Mouse (Mus musculus) midbrain, embryonic 14.5 days (tissue): ENCODE data around the gene Ugt1a9. TPM values are rescaled to one million over a fixed set of nuclear protein-coding genes. Genes with fewer than 3 reads are reported as not detected.

ENCODE experiments used
- ATAC-seq: fragments of 200-750 bp; cut with Nextera tagmentation; 2 replicates; pipeline ENCODE4 v1.8.0; 2017; ENCODE audit warnings: moderate number of reproducible peaks, moderate library complexity; ENCODE audit not compliant: low FRiP score, low TSS enrichment
- DNase-seq: peaks from one replicate; pipeline ENCODE4 v3.0.0-alpha.2; 2015
- H3K27ac ChIP-seq: fragments of 300-500 bp; sonication (generic); replicated peaks from 2 replicates; pipeline ENCODE4 v1.5.1; 2014; ENCODE audit warnings: mild to moderate bottlenecking, low read depth, low read length, moderate library complexity
- H3K27me3 ChIP-seq: fragments of 300-500 bp; sonication (generic); 2 replicates; pipeline ENCODE4 v1.6.1; 2014; ENCODE audit warnings: low read length, control low read depth, mixed read lengths; ENCODE audit not compliant: control insufficient read depth, insufficient read depth
- H3K36me3 ChIP-seq: fragments of 300-500 bp; sonication (generic); 2 replicates; pipeline ENCODE4 v1.6.1; 2014; ENCODE audit warnings: low read length, control low read depth; ENCODE audit not compliant: control insufficient read depth, insufficient read depth
- H3K4me1 ChIP-seq: fragments of 300-500 bp; sonication (generic); 2 replicates; pipeline ENCODE4 v1.6.1; 2014; ENCODE audit warnings: mild to moderate bottlenecking, antibody characterized with exemption, low read length, control low read depth; ENCODE audit not compliant: control insufficient read depth, insufficient read depth
- H3K4me2 ChIP-seq: fragments of 300-500 bp; sonication (generic); 2 replicates; pipeline ENCODE4 v1.6.1; 2014; ENCODE audit warnings: mild to moderate bottlenecking, low read length, moderate library complexity
- H3K4me3 ChIP-seq: fragments of 300-500 bp; sonication (generic); replicated peaks from 2 replicates; pipeline ENCODE4 v1.5.1; 2014; ENCODE audit warnings: low read depth, low read length
- H3K9ac ChIP-seq: fragments of 300-500 bp; sonication (generic); replicated peaks from 2 replicates; pipeline ENCODE4 v1.6.1; 2014; ENCODE audit warnings: mild to moderate bottlenecking, low read length, moderate library complexity
- H3K9me3 ChIP-seq: fragments of 300-500 bp; sonication (generic); 2 replicates; pipeline ENCODE4 v1.6.1; 2016; ENCODE audit warnings: low read length, control low read depth, mixed read lengths; ENCODE audit not compliant: control insufficient read depth
- WGBS: fragments of 180-500 bp; shearing (Covaris S2); extraction: QIAGEN DNeasy Blood & Tissue Kit; methylation state at CpG from one replicate; pipeline ENCODE4 v1.1.7; 2014; 5-methylcytosine and 5-hydroxymethylcytosine counted together
- polyA plus RNA-seq: library from polyadenylated mRNA; unstranded; fragments of >200 nt; fragmentation: Nextera tagmentation; extraction: Ambion mirVana; gene quantifications from 2 replicates; pipeline ENCODE4 v1.2.1, GENCODE M21; 2014

The Ugt1a9 gene
- polyA plus RNA-seq, 1 experiment from 2014 or later, result not detected

- Histone ChIP-seq H3K4me1 (no peaks in the 10 kb centered on the region), H3K4me3 (no peak overlapping the region), H3K9ac (no peak overlapping the region), H3K9me3 (no peaks in the 10 kb centered on the region), H3K4me2 (no peak overlapping the region), H3K27ac (no peak overlapping the region), H3K36me3 (peaks cover 94% of the 10 kb centered on the region), H3K27me3 (no peaks in the 10 kb centered on the region)
- WGBS, result 92% methylated on average over 5 of the region's 5 CpGs
- no peak for DNase-seq
- ATAC-seq, result no peak
These were observed 193.2 kb downstream of the Ugt1a9 start for GRCm38 (mm10) chr1:88263778-88264177.

GRCm38 (mm10) chr1:88264237-88264868 lies 193.8 kb downstream of the Ugt1a9 start:
- Histone ChIP-seq H3K4me2 (no peak overlapping the region), H3K9ac (no peak overlapping the region), H3K36me3 (peaks cover 100% of the 10 kb centered on the region), H3K27ac (no peak overlapping the region), H3K4me1 (no peaks in the 10 kb centered on the region), H3K4me3 (no peak overlapping the region), H3K27me3 (no peaks in the 10 kb centered on the region), H3K9me3 (no peaks in the 10 kb centered on the region)
- WGBS, result 93% methylated on average over 7 of the region's 7 CpGs
- no peak for ATAC-seq
- no peak for DNase-seq

GRCm38 (mm10) chr1:88264869-88265240 lies 194.3 kb downstream of the Ugt1a9 start:
- no peak for ATAC-seq

GRCm38 (mm10) chr1:88266123-88266522 lies 195.5 kb downstream of the Ugt1a9 start:
- no peaks in the 10 kb centered on the region for H3K9me3 ChIP-seq
- H3K27me3 ChIP-seq, result no peaks in the 10 kb centered on the region
- no peak for ATAC-seq
- no peak overlapping the region for H3K4me3 ChIP-seq
- no peak overlapping the region for H3K9ac ChIP-seq
- no peak overlapping the region for H3K4me2 ChIP-seq
- WGBS, result 91% methylated on average over 13 of the region's 13 CpGs
- no peak overlapping the region for H3K27ac ChIP-seq
- no peak for DNase-seq
- H3K4me1 ChIP-seq, result no peaks in the 10 kb centered on the region
- peaks cover 89% of the 10 kb centered on the region for H3K36me3 ChIP-seq

More at GRCm38 (mm10) chr1:88264869-88265240, 194.3 kb downstream of the Ugt1a9 start:
- H3K4me2 ChIP-seq, result no peak overlapping the region
- no peak overlapping the region for H3K4me3 ChIP-seq
- no peaks in the 10 kb centered on the region for H3K27me3 ChIP-seq
- no peak for DNase-seq
- no peak overlapping the region for H3K9ac ChIP-seq
- 76% methylated on average over 4 of the region's 4 CpGs for WGBS
- H3K36me3 ChIP-seq, result peaks cover 100% of the 10 kb centered on the region
- H3K4me1 ChIP-seq, result no peaks in the 10 kb centered on the region
- H3K9me3 ChIP-seq, result no peaks in the 10 kb centered on the region
- H3K27ac ChIP-seq, result no peak overlapping the region

- H3K27ac ChIP-seq, result no peak overlapping the region
- no peak overlapping the region for H3K9ac ChIP-seq
- 97% methylated on average over 6 of the region's 6 CpGs for WGBS
- no peaks in the 10 kb centered on the region for H3K4me1 ChIP-seq
- no peak for DNase-seq
- peaks cover 86% of the 10 kb centered on the region for H3K36me3 ChIP-seq
- no peaks in the 10 kb centered on the region for H3K27me3 ChIP-seq
- H3K9me3 ChIP-seq, result no peaks in the 10 kb centered on the region
- H3K4me2 ChIP-seq, result no peak overlapping the region
- no peak for ATAC-seq
- no peak overlapping the region for H3K4me3 ChIP-seq
These were observed 196.9 kb downstream of the Ugt1a9 start for GRCm38 (mm10) chr1:88267489-88267888.

- 88% methylated on average over 6 of the region's 6 CpGs for WGBS
- Histone ChIP-seq H3K27ac (no peak overlapping the region), H3K9me3 (no peaks in the 10 kb centered on the region), H3K9ac (no peak overlapping the region), H3K36me3 (peaks cover 85% of the 10 kb centered on the region), H3K4me3 (no peak overlapping the region), H3K27me3 (no peaks in the 10 kb centered on the region), H3K4me2 (no peak overlapping the region), H3K4me1 (no peaks in the 10 kb centered on the region)
- ATAC-seq, result no peak
- DNase-seq, result no peak
These were observed 197.5 kb downstream of the Ugt1a9 start for GRCm38 (mm10) chr1:88268070-88268469.

Other genes starting within 250 kb of the Ugt1a9 start
- gene Dgkd, start 217.5 kb upstream of the Ugt1a9 start, polyA plus RNA-seq, result 48.0 and 50.2 TPM in 2 replicates
- gene Usp40, start 62.2 kb upstream of the Ugt1a9 start, polyA plus RNA-seq, result 15.2 and 22.4 TPM in 2 replicates
- not detected in 2 replicates for gene Ugt1a10, start 15.4 kb upstream of the Ugt1a9 start, polyA plus RNA-seq
- not detected in 2 replicates for gene Ugt1a8, start 17.0 kb downstream of the Ugt1a9 start, polyA plus RNA-seq
- 0.24 and 0.99 TPM in 2 replicates for gene Ugt1a7c, start 24.3 kb downstream of the Ugt1a9 start, polyA plus RNA-seq
- gene Ugt1a6b, start 32.5 kb downstream of the Ugt1a9 start, polyA plus RNA-seq, result 0.13 TPM in 1 of 2 replicates, not detected in the other
- 0.58 and 0.72 TPM in 2 replicates for gene Ugt1a6a, start 64.0 kb downstream of the Ugt1a9 start, polyA plus RNA-seq
- gene Ugt1a5, start 95.2 kb downstream of the Ugt1a9 start, polyA plus RNA-seq, result not detected in 2 replicates
- gene Ugt1a2, start 129.8 kb downstream of the Ugt1a9 start, polyA plus RNA-seq, result not detected in 2 replicates
- gene Dnajb3, start 135.0 kb downstream of the Ugt1a9 start, polyA plus RNA-seq, result 12.9 and 14.2 TPM in 2 replicates
- not detected in 2 replicates for gene Ugt1a1, start 141.2 kb downstream of the Ugt1a9 start, polyA plus RNA-seq
- gene Mroh2a, start 156.2 kb downstream of the Ugt1a9 start, polyA plus RNA-seq, result 0.66 and 1.8 TPM in 2 replicates
- gene Hjurp, start 206.8 kb downstream of the Ugt1a9 start, polyA plus RNA-seq, result 52.9 and 80.2 TPM in 2 replicates
- gene Trpm8, start 206.9 kb downstream of the Ugt1a9 start, polyA plus RNA-seq, result 0.14 TPM in 1 of 2 replicates, not detected in the other